Comparison of ENCODE assay signal across 10 mouse cellular contexts in the genomic region with DNA sequence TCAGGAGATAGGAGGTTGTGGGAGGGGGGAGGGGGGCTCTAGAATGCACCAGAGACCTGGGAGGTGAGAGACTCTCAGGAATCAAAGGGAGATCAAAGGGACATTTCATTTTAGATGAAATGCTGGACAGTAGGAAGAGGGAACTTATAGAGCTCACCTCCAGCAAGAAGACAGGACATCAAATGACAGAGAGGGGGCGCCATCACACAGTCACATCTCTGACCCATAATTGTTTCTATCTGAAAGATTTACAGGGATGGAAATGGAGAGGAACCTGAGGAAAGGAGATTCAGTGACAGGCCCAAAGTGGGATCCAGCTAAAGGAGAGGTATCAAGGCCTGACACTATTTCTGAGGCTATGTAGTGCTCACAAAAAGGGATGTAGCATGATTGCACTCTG.
A peak's percentile ranks its signal among the peaks of the same experiment; 100 is the strongest.
DNase-seq lines count a peak whose midpoint lies in the region; ATAC-seq and TF ChIP-seq lines count a peak whose summit lies in the region.
"Had no signal": no experiment of that assay in that cellular context is flagged by ENCODE, and none has a peak within 500 bp of the region (broad histone marks: within the 10 kb centered on the region; RNA-seq: fewer than 3 reads in every experiment).

No protein-coding gene starts in this region.

- no peaks in the 10 kb centered on the region for H3K9me3 ChIP-seq in kidney, postnatal 0 days (replicated peaks; ENCODE audit: low read length)
- H3K9me3 ChIP-seq in kidney, embryonic 15.5 days (replicated peaks), result no peaks in the 10 kb centered on the region
- no peaks in the 10 kb centered on the region for H3K9me3 ChIP-seq in E14TG2a.4 (ENCODE audit: low read length)

- no peak for ATAC-seq in kidney, postnatal 0 days (replicated peaks; ENCODE audit: low FRiP score, low read depth)
- ATAC-seq in kidney, embryonic 15.5 days (replicated peaks; ENCODE audit: low FRiP score), result no peak
- ATAC-seq in Patski, result no peak
- no peak for ATAC-seq in granulocyte monocyte progenitor cell, adult 5-6 weeks (replicated peaks; ENCODE audit: poor library complexity, severe bottlenecking)
- no peak for ATAC-seq in megakaryocyte, adult 5-6 weeks (ENCODE audit: poor library complexity, severe bottlenecking)
- ATAC-seq: forebrain, postnatal 0 days had no signal

- POLR2A ChIA-PET in Patski (lab: Charles Lee), result no interaction called here

- H3K9ac ChIP-seq in kidney, postnatal 0 days (ENCODE audit: low read depth, low read length), result no peak overlapping the region
- H3K9ac ChIP-seq in kidney, embryonic 15.5 days, result no peak overlapping the region
- H3K9ac ChIP-seq: forebrain, postnatal 0 days; liver, embryonic 14.5 days had no signal

- DNase-seq in kidney, postnatal 0 days (ENCODE audit: low spot score), result peak; percentile 25
- DNase-seq in Patski (ENCODE audit: low read depth, low spot score), result no peak
- peak; percentile 5 for DNase-seq in kidney, postnatal 14 days
- no peak for DNase-seq in cerebellum, adult 11 months
- DNase-seq: forebrain, postnatal 0 days had no signal

- no peaks in the 10 kb centered on the region for H3K27me3 ChIP-seq in kidney, postnatal 0 days (ENCODE audit: insufficient read depth, low read length)
- no peaks in the 10 kb centered on the region for H3K27me3 ChIP-seq in kidney, embryonic 15.5 days
- H3K27me3 ChIP-seq in E14TG2a.4 (ENCODE audit: insufficient read depth, low read length) (no peaks in the 10 kb centered on the region), Patski (peaks cover 28% of the 10 kb centered on the region)

- CTCF ChIA-PET in Patski (lab: Charles Lee), result interaction anchor here (0.7 to 1.6 kb wide), 6 partner anchors 7 to 206 kb away, joined by 3 to 5 read pairs (median 4); no protein-coding TSS in a partner anchor

- H3K4me1 ChIP-seq in kidney, postnatal 0 days (replicated peaks; ENCODE audit: insufficient read depth, low read length), result no peaks in the 10 kb centered on the region
- H3K4me1 ChIP-seq in kidney, embryonic 15.5 days, result no peaks in the 10 kb centered on the region
- no peaks in the 10 kb centered on the region for H3K4me1 ChIP-seq in E14TG2a.4 (replicated peaks; ENCODE audit: low read depth, low read length)

- no peak overlapping the region for H3K4me3 ChIP-seq in kidney, postnatal 0 days (replicated peaks; ENCODE audit: low read depth, low read length)
- no peak overlapping the region for H3K4me3 ChIP-seq in kidney, embryonic 15.5 days (replicated peaks)
- no peak overlapping the region for H3K4me3 ChIP-seq in E14TG2a.4 (replicated peaks; ENCODE audit: low read length)

- in situ Hi-C loops in Patski (cut with MboI; ENCODE audit: low pct_unique_long_range_greater_than_20kb), result loop anchor here (5.0 kb wide), 1 partner anchor 207 kb away; no protein-coding TSS in a partner anchor

- WGBS in kidney, postnatal 0 days, result 35% methylated on average over 1 of the region's 1 CpGs
- WGBS in kidney, embryonic 15.5 days, result 24% methylated on average over 1 of the region's 1 CpGs

- H3K27ac ChIP-seq in kidney, postnatal 0 days, result no peak overlapping the region
- no peak overlapping the region for H3K27ac ChIP-seq in kidney, embryonic 15.5 days
- H3K27ac ChIP-seq: liver, embryonic 14.5 days had no signal

- H3K36me3 ChIP-seq in kidney, postnatal 0 days (ENCODE audit: insufficient read depth, low read length), result no peaks in the 10 kb centered on the region
- no peaks in the 10 kb centered on the region for H3K36me3 ChIP-seq in kidney, embryonic 15.5 days
- H3K36me3 ChIP-seq in E14TG2a.4 (ENCODE audit: insufficient read depth, low read length), result no peaks in the 10 kb centered on the region

- H3K4me2 ChIP-seq in kidney, postnatal 0 days (ENCODE audit: low read length), result no peak overlapping the region
- no peak overlapping the region for H3K4me2 ChIP-seq in kidney, embryonic 15.5 days

- TF ChIP-seq CTCF in kidney, postnatal 0 days (IDR thresholded peaks at IDR 0.05; ENCODE audit: low read depth), result peak; percentile 51; the same call in 1 of the 2 replicates
- peak; percentile 28 for TF ChIP-seq CTCF in E14TG2a.4 (conservative IDR thresholded peaks at IDR 0.05; ENCODE audit: low read length)
- peak; percentile 66 for TF ChIP-seq CTCF in Patski (IDR thresholded peaks at IDR 0.05)

Comparison
In these comparisons a context has a peak if more than half of its experiments do, and no peak if none do; other contexts are left out.
1. DNase-seq: peak in kidney, postnatal 0 days (single experiment) and kidney, postnatal 14 days (single experiment); none in Patski (single experiment) and cerebellum, adult 11 months (single experiment).
2. Peak in every context shown above with its lines, with median percentiles within 50 percentile points of each other: CTCF ChIP-seq.